Mouse (Mus musculus) telencephalon, adult 2 months (tissue): ENCODE data around the gene Olfr1157.

Experiments
- DNase-seq: peaks from one replicate; pipeline ENCODE4 v3.0.0-alpha.2; 2011; ENCODE audit warnings: low read depth, low spot score

Gene Olfr1157

GRCm38 (mm10) chr2:87968199-87968598 lies at the start of gene Olfr1157:
TSS of gene Olfr1157 (minus strand) at chr2:87968299.
- DNase-seq, result no peak

GRCm38 (mm10) chr2:88007515-88008318 lies 39.6 kb upstream of the Olfr1157 start, which contains the start of gene Olfr1160:
TSS of gene Olfr1160 (minus strand) at chr2:88008268.
- no peak for DNase-seq

- DNase-seq, result no peak
Measured at GRCm38 (mm10) chr2:87989813-87990212, 21.7 kb upstream of the Olfr1157 start, which contains the start of gene Olfr1158. TSS of gene Olfr1158 (plus strand) at chr2:87990113.

- DNase-seq, result no peak
Measured at GRCm38 (mm10) chr2:87974563-87974962, 6.5 kb upstream of the Olfr1157 start, which contains the start of gene Olfr74. TSS of gene Olfr74 (minus strand) at chr2:87974663.

GRCm38 (mm10) chr2:87953000-87953399 lies 15.1 kb downstream of the Olfr1157 start, which contains the start of gene Olfr1156:
TSS of gene Olfr1156 (minus strand) at chr2:87953100.
- DNase-seq, result no peak

- no peak for DNase-seq
Measured at GRCm38 (mm10) chr2:87945037-87945436, 23.1 kb downstream of the Olfr1157 start, which contains the start of gene Olfr1155. TSS of gene Olfr1155 (minus strand) at chr2:87945137.
